Mouse (Mus musculus): ENCODE results near the gene Kcnq4. TPM values are rescaled to one million over a fixed set of nuclear protein-coding genes. Genes with fewer than 3 reads are reported as not detected.

Kcnq4 gene
- polyA plus RNA-seq, 1 experiment: not detected

DNA sequence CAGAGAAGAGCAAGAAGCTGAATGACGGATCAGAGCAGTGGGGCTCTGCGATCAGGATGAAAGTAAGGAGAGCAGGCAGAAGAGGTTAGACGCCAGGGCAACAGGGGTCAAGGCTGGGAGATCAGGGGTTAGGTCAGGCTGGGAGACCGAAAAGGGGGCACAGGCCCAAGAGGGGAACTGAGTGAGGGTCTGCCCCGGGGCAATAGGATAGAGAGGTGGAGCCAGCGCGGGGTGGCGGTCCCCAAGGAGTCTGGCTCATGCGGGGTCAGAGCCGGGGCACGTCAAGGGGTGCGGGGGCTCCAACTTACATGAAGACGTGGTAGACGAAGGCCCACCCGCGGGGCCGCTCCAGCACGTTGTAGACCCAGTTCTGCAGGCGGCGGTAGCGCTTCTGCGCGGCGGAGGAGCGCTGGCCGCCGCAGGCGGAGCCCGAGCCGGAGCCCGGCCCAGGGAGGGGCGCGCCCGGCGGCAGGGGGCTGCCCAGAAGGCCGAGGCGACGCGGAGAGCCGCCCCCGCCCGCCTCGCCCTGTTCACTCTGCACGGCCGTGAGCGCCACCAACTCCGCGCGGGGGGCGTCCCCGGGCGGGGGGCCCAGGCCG is 1.8 kb downstream of the Kcnq4 start:
- TF ChIP-seq POLR2A (IDR thresholded peaks at IDR 0.05; ENCODE audit: borderline replicate concordance, low read depth, low read length) (no peak), CTCF (IDR thresholded peaks at IDR 0.05; ENCODE audit: low read depth, low read length) (no peak)
- H3K4me3 ChIP-seq (ENCODE audit: insufficient read depth, low read length): no peak overlapping the region
- H3K4me1 ChIP-seq (ENCODE audit: control insufficient read depth, insufficient read depth, low read length): no peaks in the 10 kb centered on the region
- no peak overlapping the region for H3K27ac ChIP-seq (ENCODE audit: insufficient read depth, low read depth, low read length)

DNA sequence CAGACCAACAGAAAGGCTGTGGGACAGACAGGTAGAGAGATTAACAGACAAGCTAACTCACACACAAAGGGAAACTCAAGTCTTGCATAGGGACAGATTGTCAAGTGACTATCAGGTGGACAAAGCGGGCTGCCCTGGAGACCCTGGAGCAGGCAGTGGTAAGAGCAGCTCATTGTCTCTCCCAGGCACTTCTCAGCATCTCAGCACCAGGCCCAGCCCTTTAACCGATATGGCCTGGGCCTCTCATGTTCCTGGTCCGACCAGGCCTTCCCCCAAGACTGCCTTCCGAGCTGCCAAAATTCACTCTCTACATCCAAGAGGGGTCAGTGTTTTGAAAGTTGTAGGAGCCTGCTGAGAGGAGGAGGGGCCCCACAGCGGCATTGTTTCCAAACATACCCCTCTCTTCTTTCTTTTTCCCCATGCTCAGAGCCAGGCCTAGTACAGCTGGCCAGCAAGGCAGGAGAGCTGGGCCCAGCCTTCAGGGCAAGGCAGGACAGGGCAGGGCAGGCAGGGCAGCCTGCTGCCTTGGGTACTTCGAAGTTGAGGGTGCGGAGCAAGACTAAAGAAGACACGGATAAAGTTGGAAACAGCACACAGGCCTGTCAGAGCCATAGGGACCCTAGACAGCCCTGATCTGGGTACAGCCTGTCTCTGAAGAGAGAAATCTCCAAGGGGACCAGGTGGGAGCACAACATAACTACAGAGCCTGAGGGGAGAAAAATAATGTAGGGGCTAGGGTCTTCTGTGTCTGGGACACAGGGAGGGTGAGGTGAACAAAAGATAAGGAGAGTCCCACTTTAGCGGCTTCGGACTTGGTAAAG is 2.5 kb downstream of the Kcnq4 start:
- no peak overlapping the region for H3K4me3 ChIP-seq (ENCODE audit: insufficient read depth, low read length)
- TF ChIP-seq CTCF (IDR thresholded peaks at IDR 0.05; ENCODE audit: low read depth, low read length) (no peak), POLR2A (IDR thresholded peaks at IDR 0.05; ENCODE audit: borderline replicate concordance, low read depth, low read length) (no peak)
- H3K27ac ChIP-seq (ENCODE audit: insufficient read depth, low read depth, low read length): no peak overlapping the region
- H3K4me1 ChIP-seq (ENCODE audit: control insufficient read depth, insufficient read depth, low read length): no peaks in the 10 kb centered on the region

DNA sequence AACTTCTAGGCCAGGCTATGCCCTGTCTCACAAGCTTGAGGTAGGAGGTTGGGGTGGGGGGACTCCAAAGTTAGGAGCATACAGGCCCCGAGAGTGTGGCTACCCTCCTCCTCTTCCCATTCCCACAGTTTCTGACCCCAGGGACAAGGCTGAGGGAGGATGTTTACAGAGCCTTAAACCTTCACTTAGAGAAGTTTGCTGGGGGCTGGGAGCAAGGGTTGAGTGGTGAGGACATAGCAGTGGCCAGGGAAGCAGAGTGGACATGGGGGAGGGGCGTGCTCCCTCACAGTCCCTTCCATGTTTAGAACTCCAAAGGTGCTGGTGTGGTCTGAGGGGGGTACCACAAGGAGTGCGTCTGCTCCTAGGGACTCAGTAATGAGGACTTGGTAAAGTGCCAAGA is 4.8 kb downstream of the Kcnq4 start:
- H3K27ac ChIP-seq (ENCODE audit: insufficient read depth, low read depth, low read length): no peak overlapping the region
- H3K4me1 ChIP-seq (ENCODE audit: control insufficient read depth, insufficient read depth, low read length): no peaks in the 10 kb centered on the region
- H3K4me3 ChIP-seq (ENCODE audit: insufficient read depth, low read length): no peak overlapping the region
- TF ChIP-seq POLR2A (IDR thresholded peaks at IDR 0.05; ENCODE audit: borderline replicate concordance, low read depth, low read length) (no peak), CTCF (IDR thresholded peaks at IDR 0.05; ENCODE audit: low read depth, low read length) (no peak)

DNA sequence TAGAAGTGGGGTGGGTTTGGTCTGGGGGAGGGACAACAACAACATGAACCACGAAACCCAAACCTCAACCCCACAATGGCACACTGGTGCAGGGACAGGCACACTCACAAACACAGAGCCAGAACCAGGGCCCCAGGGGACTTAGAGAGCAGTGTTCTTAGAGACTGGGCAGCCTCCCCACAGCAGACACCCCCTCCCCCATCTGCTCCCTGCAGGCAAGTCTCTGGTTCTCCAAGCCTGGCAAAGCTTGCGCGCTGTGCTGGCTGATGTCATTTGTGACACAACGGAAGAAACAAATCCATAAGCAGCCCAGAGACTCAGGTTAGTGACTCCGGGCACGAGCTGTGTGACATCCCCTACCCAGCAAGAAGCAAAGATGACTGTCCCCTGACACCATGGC is 7.1 kb downstream of the Kcnq4 start:
- TF ChIP-seq POLR2A (IDR thresholded peaks at IDR 0.05; ENCODE audit: borderline replicate concordance, low read depth, low read length) (no peak), CTCF (IDR thresholded peaks at IDR 0.05; ENCODE audit: low read depth, low read length) (no peak)
- H3K27ac ChIP-seq (ENCODE audit: insufficient read depth, low read depth, low read length): no peak overlapping the region
- no peak overlapping the region for H3K4me3 ChIP-seq (ENCODE audit: insufficient read depth, low read length)
- H3K4me1 ChIP-seq (ENCODE audit: control insufficient read depth, insufficient read depth, low read length): no peaks in the 10 kb centered on the region

DNA sequence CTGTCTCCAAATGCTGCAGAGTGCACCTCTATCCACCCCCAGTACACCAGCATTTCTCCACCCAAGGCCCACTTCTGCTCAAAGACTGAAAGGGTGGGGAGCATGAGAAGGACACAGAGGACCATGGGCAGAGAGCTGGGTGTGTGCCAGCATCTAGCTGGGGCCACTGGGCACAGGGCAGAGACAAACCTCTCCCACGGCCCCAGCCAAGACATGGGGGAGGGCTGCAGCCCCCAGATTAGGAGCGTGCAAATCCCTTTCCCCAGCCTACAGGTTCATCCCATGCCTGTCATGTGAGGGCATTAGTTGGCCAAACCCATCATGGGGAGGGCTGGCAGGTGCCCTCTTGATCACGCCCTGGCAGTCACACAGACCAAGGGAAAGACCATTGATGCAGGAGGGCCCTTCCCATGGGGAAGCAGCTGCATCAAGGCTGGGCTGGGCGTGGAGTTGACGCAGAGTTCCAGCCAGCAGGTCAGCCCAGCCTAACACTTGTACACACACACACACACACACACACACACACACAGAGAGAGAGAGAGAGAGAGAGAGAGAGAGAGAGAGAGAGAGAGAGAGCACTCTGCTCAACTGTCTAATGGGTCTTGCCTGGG is 14.3 kb downstream of the Kcnq4 start:
- TF ChIP-seq CTCF (IDR thresholded peaks at IDR 0.05; ENCODE audit: low read depth, low read length) (no peak), POLR2A (IDR thresholded peaks at IDR 0.05; ENCODE audit: borderline replicate concordance, low read depth, low read length) (no peak)
- no peak overlapping the region for H3K4me3 ChIP-seq (ENCODE audit: insufficient read depth, low read length)
- H3K27ac ChIP-seq (ENCODE audit: insufficient read depth, low read depth, low read length): no peak overlapping the region
- peaks cover 4% of the 10 kb centered on the region; the same call in 1 of the 2 replicates for H3K4me1 ChIP-seq (ENCODE audit: control insufficient read depth, insufficient read depth, low read length)

DNA sequence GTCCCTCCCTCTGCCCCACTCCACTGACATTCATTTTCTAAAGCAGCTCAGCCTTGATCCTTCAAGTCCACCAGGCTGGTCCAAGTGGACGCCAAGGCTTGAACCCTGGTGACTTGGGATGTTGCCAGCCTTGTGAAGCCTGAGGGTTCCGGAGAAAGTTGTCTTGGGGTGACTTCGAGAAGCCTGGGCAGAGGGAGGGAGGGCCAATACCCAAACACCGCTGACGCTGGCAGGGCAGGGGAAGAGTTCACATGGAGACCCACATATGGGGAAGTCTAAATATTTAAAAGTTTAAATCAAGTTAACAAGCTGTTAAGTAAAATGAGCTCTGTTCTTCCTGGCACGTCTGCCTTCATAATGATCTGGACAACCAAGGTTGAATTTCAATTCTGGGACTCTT is 15.7 kb downstream of the Kcnq4 start:
- Histone ChIP-seq H3K4me1 (ENCODE audit: control insufficient read depth, insufficient read depth, low read length) (peaks cover 4% of the 10 kb centered on the region; the same call in 1 of the 2 replicates), H3K4me3 (ENCODE audit: insufficient read depth, low read length) (no peak overlapping the region), H3K27ac (ENCODE audit: insufficient read depth, low read depth, low read length) (no peak overlapping the region)
- no peak for TF ChIP-seq CTCF (IDR thresholded peaks at IDR 0.05; ENCODE audit: low read depth, low read length)
- no peak for TF ChIP-seq POLR2A (IDR thresholded peaks at IDR 0.05; ENCODE audit: borderline replicate concordance, low read depth, low read length)

DNA sequence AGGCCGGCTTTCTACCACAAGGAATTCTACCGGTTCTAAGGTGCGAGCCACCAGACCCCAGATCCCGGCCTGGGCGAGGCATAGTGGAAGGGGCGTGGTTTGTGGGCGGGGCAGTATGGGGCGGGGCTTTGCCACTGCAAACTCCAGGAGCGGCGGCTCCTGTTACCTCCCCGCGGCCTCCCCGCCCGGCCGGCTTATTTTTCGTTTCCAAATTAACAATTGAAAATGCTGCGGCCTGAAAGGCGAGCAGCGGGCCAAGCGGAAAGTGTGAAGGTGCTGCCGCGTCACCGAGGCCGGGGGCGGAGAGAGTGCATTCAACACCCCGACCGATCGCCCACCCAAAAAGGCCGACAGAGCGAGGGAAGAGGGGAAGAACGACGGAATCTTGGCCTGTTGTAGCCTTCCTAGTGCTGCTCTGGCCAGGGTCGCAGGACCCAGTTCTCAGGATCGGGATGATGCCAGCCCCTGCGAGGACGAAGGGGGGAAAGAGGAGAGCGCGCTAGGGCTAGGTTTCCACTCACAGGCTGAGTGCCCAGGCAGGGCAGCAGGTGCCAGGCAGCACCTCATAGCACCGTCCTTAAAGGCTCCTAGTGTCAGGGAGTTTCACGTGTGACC is 17.3 kb downstream of the Kcnq4 start:
- TF ChIP-seq POLR2A (IDR thresholded peaks at IDR 0.05; ENCODE audit: borderline replicate concordance, low read depth, low read length) (no peak), CTCF (IDR thresholded peaks at IDR 0.05; ENCODE audit: low read depth, low read length) (no peak)
- H3K4me3 ChIP-seq (ENCODE audit: insufficient read depth, low read length): peak overlapping the region; percentile 55
- no peak overlapping the region for H3K27ac ChIP-seq (ENCODE audit: insufficient read depth, low read depth, low read length)
- peaks cover 4% of the 10 kb centered on the region; the same call in 1 of the 2 replicates for H3K4me1 ChIP-seq (ENCODE audit: control insufficient read depth, insufficient read depth, low read length)

DNA sequence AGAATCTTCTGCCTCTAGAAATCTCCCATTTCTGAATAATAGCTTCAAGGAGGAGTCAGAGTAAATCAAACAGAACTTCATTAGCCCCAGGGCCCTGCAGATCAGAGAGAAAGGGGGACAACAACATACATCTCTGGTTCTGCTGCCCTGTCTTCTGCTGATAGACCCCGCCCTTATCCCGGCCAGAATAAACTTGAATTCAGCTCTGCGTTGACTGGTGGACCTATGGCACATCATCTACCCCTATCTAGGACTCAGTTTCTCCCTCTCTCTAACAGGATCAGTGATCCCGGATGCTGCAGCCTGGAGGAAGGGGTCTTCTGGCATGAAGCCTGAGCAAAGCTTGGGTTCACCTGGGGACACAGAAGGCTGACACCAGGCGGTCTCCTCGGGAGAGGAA is 17.8 kb downstream of the Kcnq4 start:
- H3K27ac ChIP-seq (ENCODE audit: insufficient read depth, low read depth, low read length): no peak overlapping the region
- H3K4me1 ChIP-seq (ENCODE audit: control insufficient read depth, insufficient read depth, low read length): peaks cover 4% of the 10 kb centered on the region; the same call in 1 of the 2 replicates
- TF ChIP-seq POLR2A (IDR thresholded peaks at IDR 0.05; ENCODE audit: borderline replicate concordance, low read depth, low read length) (no peak), CTCF (IDR thresholded peaks at IDR 0.05; ENCODE audit: low read depth, low read length) (no peak)
- H3K4me3 ChIP-seq (ENCODE audit: insufficient read depth, low read length): peak overlapping the region; percentile 55; the same call in 1 of the 2 replicates

DNA sequence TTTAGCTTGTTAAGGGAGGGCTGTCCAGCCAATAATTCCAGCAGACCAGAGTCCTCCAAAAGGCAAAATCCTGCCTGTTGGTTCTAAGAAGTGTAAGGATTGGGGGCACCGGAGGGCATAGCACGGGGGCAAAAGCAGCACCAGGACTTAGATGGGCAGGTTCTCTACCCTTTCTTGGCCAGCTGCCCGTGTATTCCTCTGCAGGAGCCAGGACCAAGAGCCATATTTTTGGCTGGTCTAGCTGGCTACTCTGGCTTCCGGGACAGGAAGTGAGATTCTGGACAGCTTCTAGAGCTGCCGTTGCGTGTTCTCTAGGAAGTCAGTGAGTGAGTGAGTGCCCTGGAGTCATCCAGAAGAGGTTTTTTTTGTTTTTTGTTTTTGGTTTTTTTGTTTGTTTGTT is 18.3 kb downstream of the Kcnq4 start:
- H3K4me1 ChIP-seq (ENCODE audit: control insufficient read depth, insufficient read depth, low read length): peaks cover 4% of the 10 kb centered on the region; the same call in 1 of the 2 replicates
- H3K27ac ChIP-seq (ENCODE audit: insufficient read depth, low read depth, low read length): no peak overlapping the region
- no peak overlapping the region for H3K4me3 ChIP-seq (ENCODE audit: insufficient read depth, low read length)
- TF ChIP-seq CTCF (IDR thresholded peaks at IDR 0.05; ENCODE audit: low read depth, low read length) (no peak), POLR2A (IDR thresholded peaks at IDR 0.05; ENCODE audit: borderline replicate concordance, low read depth, low read length) (no peak)

All from bone marrow macrophage, adult 2 months (primary cell).